Comparison of ENCODE assay signal across 8 mouse cellular contexts in the genomic region with DNA sequence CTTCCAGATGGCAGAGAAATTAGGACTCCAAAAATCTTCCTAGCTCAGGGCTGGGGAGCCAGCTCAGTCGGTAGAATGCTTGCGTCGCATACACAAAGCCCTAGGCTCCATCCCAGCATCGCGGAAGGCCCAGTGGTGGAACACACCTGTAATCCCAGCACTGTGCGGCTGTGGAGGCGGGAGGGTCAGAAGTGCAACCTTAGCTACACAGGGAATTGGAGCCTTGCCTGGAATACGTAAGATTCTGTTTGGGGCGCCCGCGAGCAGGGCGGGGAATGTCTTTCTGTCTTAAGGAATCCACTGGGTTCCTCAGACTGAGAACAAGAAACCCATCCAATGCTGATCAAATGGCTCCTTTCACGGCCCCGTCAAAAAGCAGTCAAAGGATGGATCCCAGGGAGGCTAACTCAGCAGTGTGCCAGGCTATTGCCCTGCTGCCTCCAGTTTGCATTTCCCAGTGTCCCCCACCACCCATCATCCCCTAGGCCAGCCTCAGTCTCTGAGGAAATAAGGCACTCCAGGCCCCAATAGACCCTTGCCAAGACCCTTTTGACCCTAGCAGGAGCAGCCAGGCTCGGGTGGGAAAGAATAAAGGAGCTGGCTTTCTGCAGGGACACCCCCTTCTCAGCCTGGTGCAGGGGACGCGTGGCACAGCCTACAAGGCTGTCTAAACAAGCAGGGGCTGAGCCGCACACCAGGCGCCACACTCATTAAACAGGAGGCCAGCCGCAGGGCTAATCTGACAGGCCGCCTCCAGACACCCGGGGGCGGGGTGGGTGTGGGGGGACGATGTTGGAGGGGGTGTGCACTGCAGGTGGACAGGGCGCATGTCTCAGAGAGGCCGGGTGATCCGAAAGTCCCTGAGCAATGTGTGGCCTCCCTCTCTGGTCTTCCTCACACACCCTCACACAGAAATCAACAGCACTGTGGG.
DNase-seq lines count a peak whose midpoint lies in the region; ATAC-seq and TF ChIP-seq lines count a peak whose summit lies in the region.

No protein-coding gene starts in this region.

- H3K9me3 ChIP-seq in heart, embryonic 10.5 days: no peaks in the 10 kb centered on the region
- H3K9me3 ChIP-seq in heart, embryonic 11.5 days (replicated peaks; ENCODE audit: control insufficient read depth, low read length): no peaks in the 10 kb centered on the region
- no peaks in the 10 kb centered on the region for H3K9me3 ChIP-seq in ES-E14 (ENCODE audit: control insufficient read depth, insufficient read depth, low read depth, low read length)
- H3K9me3 ChIP-seq in midbrain, embryonic 12.5 days: no peaks in the 10 kb centered on the region

- no peak for DNase-seq in heart, embryonic 10.5 days (ENCODE audit: low spot score)
- DNase-seq in ES-E14 (ENCODE audit: low read depth, low spot score): no peak
- peak; percentile 18 for DNase-seq in forelimb bud, embryonic 11.5 days (ENCODE audit: low read depth, low spot score)
- no peak for DNase-seq in layer of hippocampus, postnatal 25 days (ENCODE audit: extremely low spot score in 1 of 2, low spot score in 1 of 2)
- no peak for DNase-seq in spleen, adult 18-20 months
- DNase-seq in cerebellum, adult 8-10 months: no peak

- peak overlapping the region; percentile 70 for H3K27ac ChIP-seq in heart, embryonic 10.5 days
- H3K27ac ChIP-seq in heart, embryonic 11.5 days (ENCODE audit: low read depth, low read length): no peak overlapping the region
- H3K27ac ChIP-seq in ES-E14 (ENCODE audit: insufficient read depth, low read depth, low read length, poor library complexity, severe bottlenecking): no peak overlapping the region
- peak overlapping the region; percentile 65 for H3K27ac ChIP-seq in midbrain, embryonic 12.5 days (replicated peaks)

- H3K4me3 ChIP-seq in heart, embryonic 10.5 days: peak overlapping the region; percentile 3; the same call in 1 of the 2 replicates
- H3K4me3 ChIP-seq in heart, embryonic 11.5 days (ENCODE audit: low read depth, low read length): no peak overlapping the region
- peak overlapping the region; percentile 5 to 9; a peak in 1 of 4 replicates for H3K4me3 ChIP-seq in ES-E14 (ENCODE audit: insufficient read depth in 1 of 2, low read depth in 1 of 2, low read length in 2 of 2, poor library complexity in 1 of 2, severe bottlenecking in 1 of 2)
- H3K4me3 ChIP-seq in midbrain, embryonic 12.5 days: no peak overlapping the region

- ATAC-seq in heart, embryonic 11.5 days (replicated peaks; ENCODE audit: insufficient number of reproducible peaks, low FRiP score, low TSS enrichment): no peak
- ATAC-seq in midbrain, embryonic 12.5 days (ENCODE audit: low FRiP score, low read depth): peak; percentile 92

- H3K4me2 ChIP-seq in heart, embryonic 11.5 days: no peak overlapping the region
- 0 out of 2 replicates have a peak overlapping the region, but pooled peaks have one; percentile 16 for H3K4me2 ChIP-seq in midbrain, embryonic 12.5 days (replicated peaks)

- no peaks in the 10 kb centered on the region for H3K36me3 ChIP-seq in heart, embryonic 10.5 days
- H3K36me3 ChIP-seq in heart, embryonic 11.5 days (ENCODE audit: control insufficient read depth, insufficient read depth, low read length): no peaks in the 10 kb centered on the region
- no peaks in the 10 kb centered on the region for H3K36me3 ChIP-seq in ES-E14 (ENCODE audit: control insufficient read depth, insufficient read depth, low read length, poor library complexity, severe bottlenecking)
- no peaks in the 10 kb centered on the region for H3K36me3 ChIP-seq in midbrain, embryonic 12.5 days

- no peak overlapping the region for H3K9ac ChIP-seq in heart, embryonic 11.5 days (ENCODE audit: low read depth, low read length)
- H3K9ac ChIP-seq in ES-E14 (ENCODE audit: insufficient read depth, low read depth, low read length, poor library complexity, severe bottlenecking): no peak overlapping the region
- no peak overlapping the region for H3K9ac ChIP-seq in midbrain, embryonic 12.5 days (replicated peaks)

- in situ Hi-C loops in ES-E14 (cut with MboI; ENCODE audit: low sequenced_read_pairs in 2 of 2, unreplicated experiment in 2 of 2): no loop called here

- H3K27me3 ChIP-seq in heart, embryonic 10.5 days (ENCODE audit: insufficient read depth, poor library complexity, severe bottlenecking): peaks cover 67% of the 10 kb centered on the region; the same call in 1 of the 2 replicates
- peaks cover 7% of the 10 kb centered on the region; the same call in 1 of the 2 replicates for H3K27me3 ChIP-seq in heart, embryonic 11.5 days (ENCODE audit: control insufficient read depth, insufficient read depth, low read length)
- H3K27me3 ChIP-seq in midbrain, embryonic 12.5 days: peaks cover 59% of the 10 kb centered on the region

- peaks cover 18% of the 10 kb centered on the region for H3K4me1 ChIP-seq in heart, embryonic 10.5 days
- peaks cover 6% of the 10 kb centered on the region for H3K4me1 ChIP-seq in heart, embryonic 11.5 days (ENCODE audit: control insufficient read depth, insufficient read depth, low read length)
- H3K4me1 ChIP-seq in ES-E14 (ENCODE audit: control insufficient read depth in 2 of 2, insufficient read depth in 2 of 2, low read length in 2 of 2, poor library complexity in 1 of 2): peaks cover 0 to 2% of the 10 kb centered on the region in 2 experiments; a peak in 1 of 4 replicates
- H3K4me1 ChIP-seq in midbrain, embryonic 12.5 days: peaks cover 16% of the 10 kb centered on the region

- 34% methylated on average over 27 of the region's 27 CpGs for WGBS in heart, embryonic 10.5 days
- 29% methylated on average over 27 of the region's 27 CpGs for WGBS in heart, embryonic 11.5 days (ENCODE audit: insufficient replicate concordance)
- WGBS in midbrain, embryonic 12.5 days: 30% methylated on average over 27 of the region's 27 CpGs

TF ChIP-seq in ES-E14, 5 proteins besides CTCF, POLR2A, EP300 and RAD21:
- TF ChIP-seq HCFC1 (IDR thresholded peaks at IDR 0.05; ENCODE audit: borderline replicate concordance, insufficient read depth, low read length) (no peak), CHD2 (IDR thresholded peaks at IDR 0.05; ENCODE audit: low read depth, low read length) (no peak), ZNF384 (IDR thresholded peaks at IDR 0.05; ENCODE audit: low read depth, low read length) (no peak), ZC3H11A (IDR thresholded peaks at IDR 0.05; ENCODE audit: borderline replicate concordance, low read depth, low read length) (no peak), MAFK (IDR thresholded peaks at IDR 0.05; ENCODE audit: insufficient read depth, low read depth, low read length) (no peak)

Comparison
In these comparisons a context has a peak if more than half of its experiments do, and no peak if none do; other contexts are left out.
1. H3K27ac ChIP-seq: peak in heart, embryonic 10.5 days (single experiment) and midbrain, embryonic 12.5 days (single experiment); none in heart, embryonic 11.5 days (single experiment) and ES-E14 (single experiment).
2. H3K4me3 ChIP-seq: peak in heart, embryonic 10.5 days (single experiment) and ES-E14 (2 of 2); none in heart, embryonic 11.5 days (single experiment) and midbrain, embryonic 12.5 days (single experiment).